Mouse (Mus musculus): ENCODE measurements at regions not wholly inside any gene's neighbourhood (a gene's known extent, or its start where the extent isn't known, plus 50 kb on each side); places are given as distances from the start of the nearest gene placed in this dataset.
A peak's percentile ranks its signal among the peaks of the same experiment; 100 is the strongest.

DNA sequence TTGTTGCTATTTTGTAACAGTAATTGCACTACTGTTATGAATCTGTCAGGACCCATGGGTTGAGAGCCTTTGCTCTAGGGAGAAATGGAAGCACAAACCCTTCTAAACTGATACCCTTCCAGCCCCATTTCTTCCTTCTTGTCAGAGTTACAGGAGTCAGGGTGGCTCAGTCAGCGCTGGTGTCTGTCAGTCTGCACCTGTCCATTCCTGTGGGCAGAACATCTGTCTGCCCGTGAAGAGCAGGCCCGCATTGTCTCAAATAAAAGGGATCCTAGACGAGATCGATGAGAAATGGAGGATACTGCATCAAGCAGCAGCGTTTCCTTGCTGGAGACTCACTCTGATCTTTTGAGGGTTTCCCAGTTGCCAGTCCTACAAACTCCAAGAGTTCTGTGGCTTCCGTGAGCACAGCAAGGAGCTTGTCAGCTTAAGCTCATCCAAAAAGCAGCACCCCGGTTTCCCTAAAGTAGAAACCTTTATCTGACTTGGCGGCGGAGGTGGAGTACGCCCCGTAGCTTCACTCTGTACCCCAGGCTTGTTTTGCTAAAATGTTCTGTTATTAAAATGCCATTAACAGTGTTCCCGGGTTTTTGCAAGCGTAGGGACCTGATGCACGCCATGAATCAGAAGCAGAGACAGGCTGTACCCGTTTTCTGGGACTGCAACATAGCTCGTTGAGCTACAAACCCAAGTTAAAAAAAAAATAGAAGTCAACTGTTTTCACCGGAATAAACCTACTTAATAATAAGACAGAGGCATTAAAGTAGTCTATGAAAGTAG lies 95.6 kb upstream of the Map1b start:
- H3K9ac ChIP-seq (ENCODE audit: low read length), result no peak overlapping the region
- no peaks in the 10 kb centered on the region for H3K27me3 ChIP-seq (ENCODE audit: control insufficient read depth, insufficient read depth, low read length)
- ATAC-seq (ENCODE audit: insufficient number of reproducible peaks, insufficient read depth, low FRiP score, low read depth), result no peak
- no peaks in the 10 kb centered on the region for H3K9me3 ChIP-seq (ENCODE audit: control insufficient read depth, low read length)
- no peak overlapping the region for H3K4me2 ChIP-seq (ENCODE audit: low read length)
- no peak overlapping the region for H3K4me3 ChIP-seq (ENCODE audit: control insufficient read depth in 1 of 2, insufficient read depth in 1 of 2, low read depth in 1 of 2, low read length in 2 of 2)
- peaks cover 32 to 40% of the 10 kb centered on the region in 2 experiments for H3K4me1 ChIP-seq (ENCODE audit: control insufficient read depth in 2 of 2, insufficient read depth in 2 of 2, low read length in 2 of 2)
- WGBS, result 79% methylated on average over 18 of the region's 18 CpGs
- no peak overlapping the region for H3K27ac ChIP-seq (replicated peaks in 1 of 2; ENCODE audit: control insufficient read depth in 1 of 2, insufficient read depth in 1 of 2, low read depth in 2 of 2, low read length in 2 of 2)
- H3K36me3 ChIP-seq (ENCODE audit: control insufficient read depth, insufficient read depth, low read length), result no peaks in the 10 kb centered on the region

DNA sequence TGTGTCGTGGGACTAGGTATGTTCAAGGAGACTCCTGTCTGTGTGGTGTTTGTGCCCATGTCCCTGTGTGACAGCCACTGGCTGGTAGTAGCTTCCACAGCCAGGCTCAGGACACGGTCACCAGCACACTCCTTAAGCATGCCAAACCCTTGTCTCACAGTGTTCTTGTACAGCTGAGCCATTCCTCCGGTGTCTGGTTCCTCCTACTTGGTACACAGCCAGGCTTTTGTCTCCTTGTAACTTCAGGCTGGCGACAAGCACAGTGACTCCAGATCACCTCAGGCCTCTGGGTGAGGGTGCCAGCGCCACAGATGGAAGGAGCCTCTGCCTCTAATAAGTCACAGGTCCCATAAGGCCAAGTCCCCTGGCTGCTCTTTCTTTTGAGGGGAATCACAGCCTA lies 94.2 kb upstream of the Map1b start:
- Histone ChIP-seq H3K27me3 (ENCODE audit: control insufficient read depth, insufficient read depth, low read length) (no peaks in the 10 kb centered on the region), H3K36me3 (ENCODE audit: control insufficient read depth, insufficient read depth, low read length) (no peaks in the 10 kb centered on the region), H3K9ac (ENCODE audit: low read length) (no peak overlapping the region), H3K4me3 (ENCODE audit: control insufficient read depth in 1 of 2, insufficient read depth in 1 of 2, low read depth in 1 of 2, low read length in 2 of 2) (no peak overlapping the region), H3K4me1 (ENCODE audit: control insufficient read depth in 2 of 2, insufficient read depth in 2 of 2, low read length in 2 of 2) (peaks cover 38 to 47% of the 10 kb centered on the region in 2 experiments), H3K9me3 (ENCODE audit: control insufficient read depth, low read length) (no peaks in the 10 kb centered on the region), H3K4me2 (ENCODE audit: low read length) (no peak overlapping the region), H3K27ac (replicated peaks in 1 of 2; ENCODE audit: control insufficient read depth in 1 of 2, insufficient read depth in 1 of 2, low read depth in 2 of 2, low read length in 2 of 2) (no peak overlapping the region)
- no peak for ATAC-seq (ENCODE audit: insufficient number of reproducible peaks, insufficient read depth, low FRiP score, low read depth)
- 37% methylated on average over 5 of the region's 5 CpGs for WGBS

DNA sequence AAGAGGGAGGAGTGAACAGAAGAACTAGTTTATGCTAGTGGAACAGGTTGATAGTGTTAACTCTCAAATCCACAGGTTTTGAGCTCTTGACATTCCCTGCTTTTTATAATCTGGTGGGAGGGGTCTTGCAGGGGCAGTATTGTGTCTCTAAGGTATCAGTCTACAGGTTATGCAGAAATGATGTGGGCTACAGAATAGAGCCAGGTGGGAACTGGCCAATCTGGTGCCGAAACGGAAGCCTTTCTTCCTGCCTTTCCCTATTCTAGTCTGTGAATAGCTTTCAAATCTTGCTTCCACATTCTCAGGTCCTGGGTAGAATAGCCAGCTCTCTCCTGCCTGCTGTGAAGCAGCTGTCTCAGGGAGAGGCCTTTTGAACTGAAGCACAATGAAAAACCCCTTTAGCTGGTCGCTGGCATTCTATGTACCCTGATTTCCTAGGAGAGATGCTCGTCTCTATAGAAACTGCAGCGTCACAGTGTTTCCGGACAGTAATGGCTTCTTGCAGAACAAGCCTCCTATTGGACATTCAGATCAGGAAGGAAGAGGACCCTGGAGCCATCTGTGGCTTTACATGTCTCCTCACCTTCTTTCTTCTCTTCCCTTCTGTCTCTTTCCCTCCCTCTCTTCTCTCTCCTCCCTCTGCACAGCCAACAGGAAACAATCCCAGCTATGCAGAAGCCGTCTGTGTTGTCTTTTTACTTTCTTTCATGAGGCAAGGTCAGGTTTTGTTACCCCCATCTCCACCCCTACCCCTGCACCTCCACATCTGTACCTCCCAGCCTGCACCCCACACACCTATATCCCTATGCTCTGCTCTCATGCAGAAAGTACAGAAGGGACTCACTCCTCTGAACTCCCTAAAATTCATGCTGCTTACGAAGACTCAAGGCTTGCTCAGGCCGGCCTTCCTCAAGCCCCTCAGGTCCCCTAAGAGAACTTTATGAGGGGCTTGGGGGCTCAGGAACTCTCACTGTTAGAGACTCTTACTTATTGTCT lies 93.1 kb upstream of the Map1b start:
- ATAC-seq (ENCODE audit: insufficient number of reproducible peaks, insufficient read depth, low FRiP score, low read depth), result no peak
- Histone ChIP-seq H3K4me2 (ENCODE audit: low read length) (no peak overlapping the region), H3K9me3 (ENCODE audit: control insufficient read depth, low read length) (no peaks in the 10 kb centered on the region), H3K36me3 (ENCODE audit: control insufficient read depth, insufficient read depth, low read length) (no peaks in the 10 kb centered on the region), H3K27ac (replicated peaks in 1 of 2; ENCODE audit: control insufficient read depth in 1 of 2, insufficient read depth in 1 of 2, low read depth in 2 of 2, low read length in 2 of 2) (no peak overlapping the region), H3K9ac (ENCODE audit: low read length) (no peak overlapping the region), H3K4me3 (ENCODE audit: control insufficient read depth in 1 of 2, insufficient read depth in 1 of 2, low read depth in 1 of 2, low read length in 2 of 2) (no peak overlapping the region), H3K27me3 (ENCODE audit: control insufficient read depth, insufficient read depth, low read length) (no peaks in the 10 kb centered on the region), H3K4me1 (ENCODE audit: control insufficient read depth in 2 of 2, insufficient read depth in 2 of 2, low read length in 2 of 2) (peaks cover 38 to 49% of the 10 kb centered on the region in 2 experiments)
- 61% methylated on average over 9 of the region's 9 CpGs for WGBS

DNA sequence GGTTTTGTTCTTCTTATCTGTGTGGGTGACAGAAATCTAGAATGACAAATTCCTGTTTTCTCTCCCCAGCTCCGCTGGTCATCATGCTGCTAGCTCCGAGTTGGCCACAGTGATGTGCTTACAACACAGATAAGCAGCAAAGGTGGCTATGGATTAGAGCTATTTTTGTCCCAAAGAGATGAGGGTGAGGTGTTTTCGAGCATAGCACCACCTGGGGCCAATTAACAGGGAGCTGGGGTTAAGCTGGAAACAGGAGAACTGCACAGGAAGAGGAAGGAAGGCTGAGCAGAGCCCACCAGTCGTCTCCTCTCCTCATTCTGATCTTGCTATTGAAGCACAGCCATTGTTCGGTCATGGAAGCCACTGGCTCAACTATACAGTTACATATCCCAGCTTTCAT lies 92.3 kb upstream of the Map1b start:
- no peak overlapping the region for H3K9ac ChIP-seq (ENCODE audit: low read length)
- H3K27ac ChIP-seq (replicated peaks in 1 of 2; ENCODE audit: control insufficient read depth in 1 of 2, insufficient read depth in 1 of 2, low read depth in 2 of 2, low read length in 2 of 2), result no peak overlapping the region
- 22% methylated on average over 5 of the region's 5 CpGs for WGBS
- peaks cover 38 to 49% of the 10 kb centered on the region in 2 experiments for H3K4me1 ChIP-seq (ENCODE audit: control insufficient read depth in 2 of 2, insufficient read depth in 2 of 2, low read length in 2 of 2)
- H3K4me3 ChIP-seq (ENCODE audit: control insufficient read depth in 1 of 2, insufficient read depth in 1 of 2, low read depth in 1 of 2, low read length in 2 of 2), result no peak overlapping the region
- H3K36me3 ChIP-seq (ENCODE audit: control insufficient read depth, insufficient read depth, low read length), result no peaks in the 10 kb centered on the region
- no peaks in the 10 kb centered on the region for H3K27me3 ChIP-seq (ENCODE audit: control insufficient read depth, insufficient read depth, low read length)
- no peak for ATAC-seq (ENCODE audit: insufficient number of reproducible peaks, insufficient read depth, low FRiP score, low read depth)
- H3K9me3 ChIP-seq (ENCODE audit: control insufficient read depth, low read length), result peaks cover 4% of the 10 kb centered on the region
- no peak overlapping the region for H3K4me2 ChIP-seq (ENCODE audit: low read length)

DNA sequence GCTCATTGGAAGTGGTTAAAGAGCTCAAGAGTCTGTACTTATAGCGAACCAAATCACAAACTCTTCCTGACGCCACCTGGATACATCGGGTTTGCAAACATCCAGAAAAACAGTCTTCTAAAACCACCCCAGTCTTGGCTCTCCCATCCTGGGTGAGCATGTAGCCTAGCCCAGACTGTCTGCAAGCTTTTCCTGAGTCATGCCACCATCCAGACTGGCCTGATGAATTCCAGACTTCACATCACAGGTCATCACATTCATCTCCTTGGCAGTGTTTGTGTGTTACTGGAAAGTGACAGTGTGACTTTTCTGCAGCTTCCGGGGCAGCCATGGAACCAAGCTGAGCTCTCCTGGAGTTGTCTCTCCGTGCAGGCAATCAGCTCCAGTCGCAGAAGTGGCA lies 90.9 kb upstream of the Map1b start:
- peak; percentile 55; the same call in 1 of the 2 replicates for ATAC-seq (ENCODE audit: insufficient number of reproducible peaks, insufficient read depth, low FRiP score, low read depth)
- H3K27ac ChIP-seq (replicated peaks in 1 of 2; ENCODE audit: control insufficient read depth in 1 of 2, insufficient read depth in 1 of 2, low read depth in 2 of 2, low read length in 2 of 2), result peak overlapping the region; percentile 8 to 10; a peak in 1 of 4 replicates
- H3K4me1 ChIP-seq (ENCODE audit: control insufficient read depth in 2 of 2, insufficient read depth in 2 of 2, low read length in 2 of 2), result peaks cover 36 to 43% of the 10 kb centered on the region in 2 experiments
- no peak overlapping the region for H3K9ac ChIP-seq (ENCODE audit: low read length)
- WGBS, result 56% methylated on average over 6 of the region's 6 CpGs
- H3K9me3 ChIP-seq (ENCODE audit: control insufficient read depth, low read length), result peaks cover 9% of the 10 kb centered on the region
- no peak overlapping the region for H3K4me2 ChIP-seq (ENCODE audit: low read length)
- H3K36me3 ChIP-seq (ENCODE audit: control insufficient read depth, insufficient read depth, low read length), result no peaks in the 10 kb centered on the region
- H3K4me3 ChIP-seq (ENCODE audit: control insufficient read depth in 1 of 2, insufficient read depth in 1 of 2, low read depth in 1 of 2, low read length in 2 of 2), result no peak overlapping the region
- no peaks in the 10 kb centered on the region for H3K27me3 ChIP-seq (ENCODE audit: control insufficient read depth, insufficient read depth, low read length)

DNA sequence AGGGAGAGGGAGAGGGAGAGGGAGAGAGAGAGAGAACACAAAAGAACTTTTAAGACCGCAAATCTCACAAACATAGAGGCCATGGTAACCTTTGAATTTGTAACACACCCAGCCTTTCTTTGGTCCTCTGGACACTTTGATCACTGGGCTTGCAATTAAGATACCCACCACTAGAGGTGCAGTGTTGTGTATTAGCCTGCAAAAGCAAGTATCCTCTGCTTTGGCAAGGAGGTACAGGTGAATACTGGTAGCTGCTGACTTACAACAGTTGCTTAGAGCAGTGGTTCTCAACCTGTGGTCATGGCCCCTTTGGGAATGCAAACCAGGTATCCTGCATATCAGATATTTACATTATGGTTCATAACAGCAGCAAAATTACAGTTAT lies 90.3 kb upstream of the Map1b start:
- Histone ChIP-seq H3K27me3 (ENCODE audit: control insufficient read depth, insufficient read depth, low read length) (no peaks in the 10 kb centered on the region), H3K4me2 (ENCODE audit: low read length) (no peak overlapping the region), H3K36me3 (ENCODE audit: control insufficient read depth, insufficient read depth, low read length) (no peaks in the 10 kb centered on the region), H3K9ac (ENCODE audit: low read length) (no peak overlapping the region), H3K4me3 (ENCODE audit: control insufficient read depth in 1 of 2, insufficient read depth in 1 of 2, low read depth in 1 of 2, low read length in 2 of 2) (no peak overlapping the region), H3K9me3 (ENCODE audit: control insufficient read depth, low read length) (peaks cover 9% of the 10 kb centered on the region), H3K4me1 (ENCODE audit: control insufficient read depth in 2 of 2, insufficient read depth in 2 of 2, low read length in 2 of 2) (peaks cover 36 to 43% of the 10 kb centered on the region in 2 experiments), H3K27ac (replicated peaks in 1 of 2; ENCODE audit: control insufficient read depth in 1 of 2, insufficient read depth in 1 of 2, low read depth in 2 of 2, low read length in 2 of 2) (no peak overlapping the region)
- no peak for ATAC-seq (ENCODE audit: insufficient number of reproducible peaks, insufficient read depth, low FRiP score, low read depth)
- WGBS, result 38% methylated on average over 1 of the region's 1 CpGs

DNA sequence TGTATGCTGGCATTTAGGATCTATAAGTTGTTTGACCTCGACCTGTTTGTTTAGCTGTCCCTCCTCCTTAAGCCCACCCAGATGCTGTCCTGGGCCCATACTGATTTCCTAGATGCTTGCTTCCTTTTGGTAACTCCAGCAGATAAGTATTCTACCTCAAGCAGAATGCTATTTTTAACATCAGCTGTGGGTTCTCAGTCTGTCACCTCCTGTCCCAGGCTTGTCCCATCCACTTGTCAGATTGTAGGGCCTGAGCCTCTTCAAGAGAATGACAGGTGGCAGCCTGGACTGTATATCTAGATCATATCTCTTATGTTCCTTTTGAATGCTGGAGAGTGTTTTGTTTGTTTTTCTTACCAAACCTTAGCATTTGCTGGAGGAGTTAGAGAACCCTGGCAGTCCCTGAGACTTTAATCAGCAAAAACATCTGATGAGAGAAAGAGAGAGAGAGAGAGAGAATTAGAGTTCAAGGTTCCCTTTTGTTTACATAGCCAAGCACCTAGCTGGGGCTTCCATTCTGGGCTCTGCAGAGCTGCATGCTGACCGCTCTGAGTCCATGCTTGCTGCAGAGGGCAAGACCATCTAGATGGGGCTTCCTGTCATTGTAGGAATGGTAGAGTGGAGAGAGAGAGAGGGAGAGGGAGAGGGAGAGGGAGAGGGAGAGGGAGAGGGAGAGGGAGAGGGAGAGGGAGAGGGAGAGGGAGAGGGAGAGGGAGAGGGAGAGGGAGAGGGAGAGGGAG lies 89.7 kb upstream of the Map1b start:
- no peak for ATAC-seq (ENCODE audit: insufficient number of reproducible peaks, insufficient read depth, low FRiP score, low read depth)
- WGBS, result 21% methylated on average over 2 of the region's 2 CpGs
- Histone ChIP-seq H3K4me1 (ENCODE audit: control insufficient read depth in 2 of 2, insufficient read depth in 2 of 2, low read length in 2 of 2) (peaks cover 36 to 43% of the 10 kb centered on the region in 2 experiments), H3K9ac (ENCODE audit: low read length) (no peak overlapping the region), H3K9me3 (ENCODE audit: control insufficient read depth, low read length) (peaks cover 9% of the 10 kb centered on the region), H3K4me2 (ENCODE audit: low read length) (no peak overlapping the region), H3K36me3 (ENCODE audit: control insufficient read depth, insufficient read depth, low read length) (no peaks in the 10 kb centered on the region), H3K27me3 (ENCODE audit: control insufficient read depth, insufficient read depth, low read length) (no peaks in the 10 kb centered on the region), H3K27ac (replicated peaks in 1 of 2; ENCODE audit: control insufficient read depth in 1 of 2, insufficient read depth in 1 of 2, low read depth in 2 of 2, low read length in 2 of 2) (peak overlapping the region; percentile 34 to 39; a peak in 2 of 4 replicates), H3K4me3 (ENCODE audit: control insufficient read depth in 1 of 2, insufficient read depth in 1 of 2, low read depth in 1 of 2, low read length in 2 of 2) (no peak overlapping the region)
